Mouse (Mus musculus) testis, postnatal 14 days (tissue): ENCODE measurements around the gene Sgpp1.
"Not testable (repeated sequence)": the region's sequence is repeated elsewhere in the genome, so short reads cannot be mapped to it uniquely, and the experiment has no call there.

Experiments
- DNase-seq: peaks from one replicate; pipeline ENCODE4 v3.0.0; 2021; ENCODE audit warnings: low spot score

The Sgpp1 gene

DNA sequence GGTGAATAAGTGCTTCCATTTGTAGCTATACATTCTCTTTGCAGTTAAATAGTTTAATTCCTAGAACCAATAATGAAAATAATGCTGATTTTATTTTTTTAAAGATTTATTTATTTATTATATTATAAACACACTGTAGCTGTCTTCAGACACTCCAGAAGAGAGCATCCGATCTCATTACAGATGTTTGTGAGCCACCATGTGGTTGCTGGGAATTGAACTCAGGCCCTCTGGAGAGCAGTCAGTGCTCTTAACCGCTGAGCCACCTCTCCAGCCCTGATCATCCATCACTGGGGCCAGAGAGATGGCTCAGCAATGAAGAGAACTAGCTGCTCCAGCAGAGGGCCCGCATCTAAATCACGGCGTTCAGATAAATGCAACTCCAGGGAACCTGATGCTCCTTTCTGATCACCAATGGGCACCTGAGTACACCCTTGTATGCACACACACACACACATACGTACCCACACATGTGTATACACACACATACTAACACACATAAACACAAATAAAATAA, 3.5 kb downstream of the Sgpp1 start:
- no peak for DNase-seq

DNA sequence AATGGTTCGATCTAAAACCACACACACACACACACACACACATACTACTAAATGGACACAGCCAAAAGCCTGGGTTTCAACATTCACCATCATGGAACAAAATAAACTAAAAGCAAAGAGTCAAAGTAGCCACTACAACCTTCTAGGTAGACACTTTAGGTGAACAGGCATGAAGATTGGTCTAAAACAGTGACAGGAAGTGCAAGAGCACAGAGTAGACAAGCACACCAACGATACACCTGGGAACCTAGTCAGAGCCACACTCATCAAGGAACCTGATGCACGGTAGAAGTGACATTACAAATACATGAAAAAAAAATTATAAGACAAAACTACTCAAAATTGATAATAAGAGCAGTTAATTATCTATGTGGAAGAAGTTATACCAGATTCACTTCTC, 4.0 kb downstream of the Sgpp1 start:
- no peak for DNase-seq

DNA sequence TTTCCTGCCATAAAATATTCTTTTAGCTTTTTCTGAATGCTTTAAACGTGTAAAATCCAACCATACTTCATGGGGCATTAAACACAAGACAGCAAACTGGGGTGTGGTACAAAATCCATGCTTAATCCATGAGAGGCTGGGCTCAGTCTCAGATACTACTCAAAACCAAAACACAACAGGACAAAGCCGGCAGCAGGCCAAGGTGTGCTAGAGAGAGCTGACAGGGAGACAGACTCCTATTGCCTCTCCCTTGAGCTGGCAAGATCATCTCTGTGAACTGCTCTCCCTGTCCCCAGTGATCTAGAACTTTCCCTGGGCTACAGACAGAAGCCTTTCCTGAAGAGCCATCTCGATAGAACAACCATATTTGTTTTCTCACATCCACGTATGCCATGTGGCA, 5.1 kb downstream of the Sgpp1 start:
- no peak for DNase-seq

DNA sequence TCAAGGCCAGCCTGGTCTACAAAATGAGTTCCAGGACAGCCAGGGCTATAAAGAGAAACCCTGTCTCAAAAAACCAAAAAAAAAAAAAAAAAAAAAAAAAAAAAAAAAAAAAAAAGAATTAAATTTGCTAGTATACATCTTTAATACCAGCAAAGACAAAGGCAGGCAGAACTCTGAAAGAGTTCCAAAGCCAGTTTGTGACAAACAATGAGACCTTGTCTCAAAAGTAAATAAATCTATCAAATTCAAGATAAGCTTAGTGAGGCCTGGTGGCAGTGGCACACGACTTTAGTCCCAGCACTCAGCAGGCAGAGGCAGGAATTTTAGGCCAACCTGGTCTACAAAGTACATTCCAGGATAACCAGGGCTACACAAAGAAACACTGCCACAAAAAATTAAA, 5.7 kb downstream of the Sgpp1 start:
- no peak for DNase-seq

DNA sequence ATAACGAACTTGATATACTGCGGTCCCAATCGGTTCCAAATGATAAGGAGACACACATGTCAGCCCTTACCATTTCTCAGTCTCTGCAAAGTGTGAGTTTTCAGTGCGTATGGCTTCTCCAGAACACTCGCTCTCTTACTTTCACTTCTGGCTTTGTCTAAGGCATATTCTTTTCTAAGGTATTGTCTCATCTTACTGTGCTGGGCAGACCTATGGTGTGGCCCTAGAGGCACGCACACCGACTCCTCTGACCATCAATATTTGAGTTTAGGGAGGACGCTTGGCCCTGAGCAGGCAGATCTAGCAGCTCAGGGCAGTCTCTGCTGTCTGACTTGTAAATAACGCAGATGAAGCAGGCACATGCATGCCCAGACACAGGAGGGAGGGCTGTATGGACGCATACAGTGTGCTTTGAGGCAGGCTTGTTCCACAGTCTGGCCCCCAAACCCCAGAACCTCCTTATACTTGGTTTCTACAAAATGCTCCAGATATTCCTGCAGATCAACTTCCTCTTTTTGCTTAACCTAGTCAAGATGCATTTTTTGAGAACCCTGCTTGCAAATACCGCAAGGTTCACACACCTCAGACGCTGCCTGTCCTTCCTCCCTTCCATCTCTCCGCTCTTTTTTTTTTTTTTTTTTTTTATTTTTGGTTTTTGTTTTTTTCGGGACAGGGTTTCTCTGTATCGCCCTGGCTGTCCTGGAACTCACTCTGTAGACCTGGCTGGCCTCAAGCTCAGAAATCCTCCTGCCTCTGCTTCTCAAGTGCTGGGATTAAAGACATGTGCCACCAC, 8.0 kb downstream of the Sgpp1 start:
- no peak for DNase-seq

DNA sequence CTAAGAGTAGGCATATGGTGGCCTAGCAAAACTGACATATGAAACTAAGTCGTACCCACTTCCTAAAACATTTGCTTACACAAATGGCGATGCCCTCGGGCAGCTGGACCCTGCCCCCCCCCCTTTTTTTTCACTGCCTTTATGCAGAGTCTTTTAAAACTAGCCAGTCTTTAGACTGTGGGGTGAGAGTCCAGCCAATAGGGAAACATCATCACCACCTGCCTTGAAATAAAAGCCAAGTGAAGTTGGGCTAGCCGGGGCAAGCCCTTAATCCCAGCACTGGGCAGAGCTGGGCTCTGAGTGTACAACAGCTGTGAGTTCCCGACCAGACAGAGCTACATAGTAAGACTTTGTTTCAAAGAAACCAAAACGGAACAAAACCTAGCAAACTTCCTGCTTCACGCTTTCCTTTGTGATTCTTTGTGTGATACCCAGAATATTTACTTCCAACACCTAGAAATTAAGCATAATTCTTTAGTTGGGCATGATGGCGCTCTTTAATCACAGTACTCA, 9.1 kb downstream of the Sgpp1 start:
- peak; percentile 38 for DNase-seq

DNA sequence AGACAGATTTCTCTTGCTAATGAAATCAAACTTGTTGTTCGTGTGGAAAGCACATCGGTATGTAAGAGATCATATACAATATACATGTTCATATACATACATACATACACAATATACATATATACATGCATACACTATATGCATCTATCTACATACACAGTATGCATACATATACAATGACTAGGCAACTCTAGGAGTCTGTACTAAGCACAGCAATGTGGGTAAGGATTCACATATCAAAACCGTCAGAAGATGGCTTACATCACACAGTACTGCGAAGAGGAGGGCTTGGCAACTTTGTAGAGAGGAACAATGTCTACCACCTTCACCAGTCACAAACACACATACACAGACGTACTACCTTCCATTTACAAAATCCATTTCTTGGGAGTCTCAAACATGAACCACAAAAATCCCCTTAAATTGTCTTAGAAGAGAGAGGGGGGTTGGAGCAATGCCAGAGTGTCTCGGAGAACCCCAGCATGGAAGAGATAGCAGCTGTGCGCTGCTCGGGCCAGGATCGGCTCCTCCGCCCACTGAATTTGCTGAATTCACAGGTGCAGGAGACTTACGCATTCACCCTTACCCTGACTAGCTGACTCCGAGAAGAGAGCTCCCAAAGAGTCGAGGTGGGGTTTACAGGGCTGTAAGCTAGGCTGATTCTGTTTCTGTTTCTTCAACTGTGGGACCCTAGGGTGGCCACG, 10.8 kb downstream of the Sgpp1 start:
- DNase-seq, result no peak

DNA sequence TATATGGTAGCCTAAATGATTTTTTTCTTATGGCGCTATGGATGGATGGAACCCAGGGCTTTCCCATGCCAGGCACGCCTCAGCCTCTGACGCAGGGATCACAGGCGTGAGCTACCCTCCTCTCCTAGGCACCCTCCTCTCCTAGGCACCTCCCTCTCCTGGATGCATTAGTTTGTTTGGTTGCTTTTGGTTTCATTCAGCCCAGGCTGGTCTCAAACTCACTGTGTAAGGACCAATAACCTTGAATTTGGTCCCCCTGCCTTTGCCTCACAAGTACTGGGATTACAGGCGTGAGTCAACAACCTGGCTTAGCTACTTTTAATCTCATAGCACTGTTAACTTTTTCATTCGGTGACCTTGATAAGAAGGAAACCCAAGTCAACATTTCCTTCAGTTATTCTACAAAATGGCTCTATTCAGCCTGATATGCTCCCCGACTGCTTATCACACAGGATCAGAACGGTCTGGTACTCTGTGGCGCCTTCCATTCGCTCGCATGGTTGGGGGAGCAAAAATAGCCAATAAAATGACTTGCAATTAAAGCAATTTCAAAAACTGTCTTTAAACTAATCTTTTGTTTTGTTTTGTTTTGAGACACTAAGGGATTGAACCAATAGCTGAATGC, 11.6 kb downstream of the Sgpp1 start:
- no peak for DNase-seq

DNA sequence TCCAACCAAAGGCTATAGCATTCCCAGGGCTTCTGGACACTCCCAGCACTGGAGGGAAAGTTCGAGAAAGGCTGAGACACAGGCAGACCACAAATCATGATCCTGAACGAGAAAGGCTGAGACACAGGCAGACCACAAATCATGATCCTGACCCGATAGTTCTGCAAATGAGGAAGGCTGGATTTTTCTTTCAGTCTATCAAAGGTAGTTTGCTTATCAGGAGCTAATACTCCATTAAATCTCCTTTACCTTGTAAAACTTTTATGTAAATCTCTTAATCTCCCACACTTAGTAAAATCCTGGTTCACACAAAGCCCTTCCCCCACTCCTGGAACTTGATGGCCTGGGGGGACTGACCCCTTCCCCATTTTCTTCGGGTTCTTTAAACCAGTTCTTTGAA, 13.6 kb downstream of the Sgpp1 start:
- no peak for DNase-seq

DNA sequence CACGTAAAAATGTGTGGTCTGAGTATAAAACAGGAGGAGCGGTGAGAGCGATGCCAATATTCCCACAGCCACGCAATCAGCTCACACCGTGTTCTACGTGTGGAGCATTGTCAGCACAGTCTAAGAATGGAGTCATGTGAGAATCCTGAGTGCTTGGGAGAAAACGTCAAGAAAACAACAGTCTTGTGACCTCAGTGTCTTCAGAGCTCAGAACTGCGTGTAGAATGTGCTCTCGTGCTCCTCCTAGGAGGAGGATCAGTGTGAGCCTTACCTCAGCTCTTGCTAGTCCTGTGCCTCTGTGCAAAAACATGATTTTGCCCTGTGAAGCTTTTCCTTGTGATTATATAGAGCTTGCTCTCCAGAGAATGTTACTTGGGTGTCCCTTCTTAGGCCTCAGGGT, 14.5 kb downstream of the Sgpp1 start:
- DNase-seq, result no peak

DNA sequence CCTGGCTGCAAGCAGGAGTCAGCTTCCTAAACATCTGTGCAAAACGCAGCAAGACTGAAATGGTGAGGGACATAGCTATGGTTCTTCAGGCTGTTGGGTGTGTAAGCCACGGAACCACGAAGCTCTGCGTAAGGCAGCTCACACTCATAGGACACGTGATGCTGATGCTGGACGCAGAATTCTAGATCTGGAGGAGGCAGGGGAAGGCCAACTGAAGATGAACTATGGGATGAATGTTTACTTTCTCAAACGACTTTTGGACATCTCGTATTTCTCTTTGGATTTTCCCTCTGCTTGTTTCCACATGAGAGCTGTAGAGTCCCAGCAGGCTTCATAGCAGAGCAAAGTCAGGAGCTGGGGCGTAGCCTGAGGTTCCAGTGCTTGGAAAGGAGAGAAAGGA, 21.9 kb downstream of the Sgpp1 start:
- DNase-seq, result no peak

DNA sequence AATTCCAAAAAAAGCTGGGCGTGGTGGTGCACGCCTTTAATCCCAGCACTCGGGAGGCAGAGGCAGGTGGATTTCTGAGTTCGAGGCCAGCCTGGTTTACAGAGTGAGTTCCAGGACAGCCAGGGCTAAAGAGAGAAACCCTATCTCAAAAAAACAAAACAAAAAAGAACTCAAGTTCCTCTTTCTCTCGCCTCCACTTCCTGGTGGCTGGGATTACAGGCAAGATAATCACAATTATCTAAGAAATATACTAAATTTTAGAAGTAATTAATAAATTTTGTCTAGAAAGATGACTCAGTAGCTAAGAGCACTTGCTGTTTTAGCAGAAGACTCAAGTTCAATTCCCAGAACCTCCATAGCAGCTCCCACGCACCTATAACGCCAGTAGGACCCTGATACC, 22.6 kb downstream of the Sgpp1 start:
- DNase-seq, result not testable (repeated sequence)

DNA sequence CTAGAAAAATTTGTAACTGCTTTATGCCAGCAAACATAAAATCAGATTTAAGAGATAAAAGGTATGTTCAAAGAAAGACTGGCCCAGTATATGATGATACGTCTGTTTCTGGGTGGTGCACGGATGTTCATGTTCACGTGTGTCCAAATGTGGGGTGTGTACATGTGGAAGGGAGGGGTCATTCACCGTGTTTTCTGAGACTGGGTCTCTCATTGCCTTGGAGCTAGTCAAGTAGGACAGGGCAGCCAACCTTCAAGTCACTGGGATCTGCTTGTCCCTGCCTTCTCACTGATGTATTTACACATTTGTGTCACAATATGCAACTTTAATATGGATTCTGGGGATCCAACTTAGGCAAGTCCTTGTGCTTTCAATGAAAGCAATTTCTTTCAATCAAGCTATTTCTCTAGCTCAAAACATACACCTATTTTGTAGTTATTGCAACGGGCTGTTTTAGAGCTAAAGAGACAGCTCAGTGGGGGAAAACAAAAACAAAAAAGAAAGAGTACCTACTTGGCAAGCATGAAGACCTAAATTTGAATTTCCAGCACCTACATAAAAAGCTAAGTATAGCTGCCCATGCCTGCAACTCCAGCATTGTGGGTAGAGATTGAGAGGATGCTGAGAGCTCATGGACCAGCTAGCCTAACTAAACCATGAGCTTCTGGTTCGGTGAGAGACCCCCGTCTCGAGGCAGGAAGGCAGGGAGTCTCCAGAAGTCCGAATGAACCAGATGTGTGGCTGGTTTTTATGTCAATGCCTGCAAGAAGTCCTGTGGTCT, 24.7 kb downstream of the Sgpp1 start:
- DNase-seq, result no peak

DNA sequence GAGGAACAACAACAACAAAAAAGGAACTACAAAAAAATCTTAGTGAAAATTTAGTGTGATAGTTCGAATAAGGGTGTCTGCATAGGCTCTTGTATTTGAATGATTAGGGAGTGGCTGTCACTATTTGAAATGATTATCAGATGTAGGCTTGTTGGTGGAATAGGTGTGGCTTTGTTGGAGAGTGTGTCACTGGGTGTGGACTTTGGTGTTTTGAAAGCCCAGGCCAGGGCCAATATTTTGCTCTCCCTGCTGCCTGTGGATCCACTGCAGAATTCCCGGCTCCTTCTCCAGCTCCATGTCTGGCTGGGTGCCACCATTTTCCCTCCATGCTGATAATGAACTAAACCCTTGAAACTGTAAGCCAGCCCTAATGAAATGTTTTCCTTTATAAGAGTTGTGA, 26.0 kb downstream of the Sgpp1 start:
- no peak for DNase-seq

DNA sequence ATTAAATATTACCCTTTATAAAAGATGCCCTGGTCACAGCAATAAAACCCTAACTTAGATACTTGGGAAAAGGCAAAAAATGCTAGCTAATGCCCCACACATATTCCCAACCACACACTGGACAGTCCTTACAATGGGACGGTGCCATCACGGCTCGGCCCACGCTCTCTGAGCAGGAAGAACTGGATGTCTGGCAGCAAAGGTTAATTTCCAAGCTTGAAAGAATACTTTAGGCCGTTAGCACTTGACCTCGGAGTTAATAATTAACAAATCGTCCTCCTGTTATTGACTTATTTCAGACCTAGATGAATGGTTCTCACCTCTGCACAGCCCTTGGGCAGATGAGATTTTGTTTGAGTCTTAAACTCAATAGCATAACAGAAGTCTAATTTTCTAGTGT, 28.9 kb downstream of the Sgpp1 start:
- DNase-seq, result no peak

DNA sequence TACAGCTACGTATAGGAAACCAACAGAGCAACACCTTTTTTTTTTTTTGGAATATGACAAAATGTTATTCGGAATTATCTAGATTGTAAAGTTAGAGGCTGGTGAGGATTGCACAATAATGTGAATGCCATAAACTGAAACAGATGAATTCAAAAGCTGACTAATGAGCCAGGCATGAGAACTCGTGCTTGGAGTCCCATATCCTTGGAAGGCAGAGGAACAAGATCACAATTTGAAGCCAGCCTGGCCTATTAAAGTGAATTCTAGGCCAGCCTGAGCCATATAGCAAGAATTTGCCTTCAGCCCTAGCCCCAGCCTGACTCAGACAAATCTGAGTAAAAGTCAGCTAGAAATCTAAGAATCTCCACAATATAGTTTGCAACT, 32.8 kb downstream of the Sgpp1 start:
- DNase-seq, result no peak

DNA sequence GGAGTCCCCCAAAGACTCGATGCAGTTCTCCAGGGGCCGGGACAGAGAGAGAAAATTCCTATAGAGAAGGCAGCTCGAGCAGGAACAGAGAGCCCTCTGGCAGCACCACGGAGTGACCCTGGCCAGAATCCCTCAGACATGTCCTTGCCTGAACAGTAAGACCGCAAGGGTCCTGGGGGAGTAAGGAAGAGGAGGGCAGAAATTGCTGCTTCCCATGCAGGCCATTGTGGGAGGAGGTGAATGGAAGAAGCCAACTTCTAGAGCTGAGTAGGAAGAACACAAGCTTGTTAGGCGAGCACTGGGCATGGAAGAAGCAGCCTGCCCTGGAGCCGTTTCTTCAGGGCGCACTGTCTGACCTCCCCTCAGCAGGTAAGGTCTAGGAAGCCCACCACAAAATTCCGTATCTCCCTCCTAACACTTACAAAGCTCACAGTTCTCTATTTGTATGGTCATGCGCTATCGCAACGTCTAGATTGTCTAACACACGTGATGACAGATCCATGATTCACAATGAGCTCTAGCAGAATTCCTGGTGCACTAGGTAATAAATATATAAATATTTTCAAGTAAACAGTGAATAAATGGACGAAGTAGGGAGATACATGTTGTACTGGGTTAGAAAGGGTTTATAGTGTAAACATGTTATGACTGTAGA, 33.3 kb downstream of the Sgpp1 start:
- peak; percentile 38 for DNase-seq

DNA sequence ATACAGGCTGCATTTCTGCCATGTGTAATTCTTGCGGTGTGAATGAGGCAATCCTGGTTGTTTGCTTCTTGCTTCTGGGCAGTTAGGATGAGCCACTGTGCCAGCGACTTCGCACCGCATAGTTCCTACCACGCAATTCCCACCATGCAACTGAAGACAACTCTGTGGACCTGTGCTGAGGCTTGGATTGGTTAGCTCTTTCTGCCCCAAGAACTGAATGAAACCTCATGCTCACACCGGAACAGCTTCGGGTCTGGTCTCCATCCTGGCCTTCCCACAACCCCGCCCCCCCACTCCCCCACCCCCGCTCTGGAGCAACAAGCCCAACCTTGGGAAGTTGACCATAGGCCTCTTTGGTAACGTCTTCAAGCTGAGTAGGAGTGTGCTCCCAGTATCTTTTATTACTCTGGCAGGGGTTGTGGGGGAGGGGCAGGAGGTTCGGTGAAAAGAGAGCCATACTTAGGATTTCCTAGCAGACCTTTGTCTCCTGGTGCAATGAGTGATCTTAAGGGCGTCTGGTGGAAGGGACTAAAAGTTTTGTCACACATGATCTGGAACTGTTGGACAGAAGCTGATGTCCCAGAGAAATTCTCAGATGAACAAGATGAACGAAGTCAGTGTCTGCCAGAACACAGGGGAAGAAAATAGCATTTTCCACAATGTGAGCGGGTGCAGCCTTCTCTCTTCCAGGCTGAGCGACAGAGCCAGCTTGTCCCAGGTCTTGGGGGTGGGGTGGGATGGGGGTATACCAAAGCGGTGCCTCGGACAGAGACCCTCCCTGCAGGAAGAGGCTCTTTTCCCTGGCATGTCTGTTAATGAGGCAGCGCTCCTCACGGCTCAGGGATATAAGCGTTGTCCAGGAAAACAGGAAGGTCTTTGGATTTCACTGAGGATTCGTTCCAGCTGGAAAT, 34.1 kb downstream of the Sgpp1 start:
- DNase-seq, result peak; percentile 56

DNA sequence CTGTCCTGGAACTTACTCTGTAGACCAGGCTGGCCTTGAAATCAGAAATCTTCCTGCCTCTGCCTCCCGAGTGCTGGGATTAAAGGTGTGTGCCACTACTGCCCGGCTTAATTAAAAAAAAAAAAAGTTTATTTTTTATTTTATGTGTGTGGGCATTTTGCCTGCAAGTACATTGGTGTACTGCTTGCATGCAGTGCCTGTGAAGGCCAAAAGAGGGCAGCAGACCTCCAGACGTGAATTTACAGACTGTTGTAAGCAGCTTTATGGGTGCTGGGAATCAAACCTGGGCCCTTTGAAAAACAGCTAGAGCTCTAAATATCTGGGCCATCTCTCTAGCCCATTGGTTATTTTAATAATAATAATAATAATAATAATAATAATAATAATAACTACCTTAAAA, 36.8 kb downstream of the Sgpp1 start:
- DNase-seq, result peak; percentile 29

DNA sequence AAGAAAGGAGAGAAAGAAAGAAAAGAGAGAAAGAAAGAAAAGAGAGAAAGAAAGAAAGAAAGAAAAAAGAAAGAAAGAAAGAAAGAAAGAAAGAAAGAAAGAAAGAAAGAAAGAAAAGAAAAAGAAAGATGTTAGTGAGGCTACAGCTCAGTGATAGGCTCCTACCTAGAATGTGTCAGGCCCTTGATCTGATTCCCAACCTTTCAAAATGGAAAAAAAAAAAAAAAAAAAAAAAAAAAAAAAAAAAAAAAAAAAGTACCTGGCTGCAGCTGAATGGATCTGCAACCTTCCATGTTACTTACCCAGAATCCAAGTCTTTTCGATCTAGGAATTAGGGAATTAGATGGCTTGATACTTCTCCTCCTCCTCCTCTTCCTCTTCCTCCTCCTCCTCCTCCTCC, 39.7 kb downstream of the Sgpp1 start:
- not testable (repeated sequence) for DNase-seq

DNA sequence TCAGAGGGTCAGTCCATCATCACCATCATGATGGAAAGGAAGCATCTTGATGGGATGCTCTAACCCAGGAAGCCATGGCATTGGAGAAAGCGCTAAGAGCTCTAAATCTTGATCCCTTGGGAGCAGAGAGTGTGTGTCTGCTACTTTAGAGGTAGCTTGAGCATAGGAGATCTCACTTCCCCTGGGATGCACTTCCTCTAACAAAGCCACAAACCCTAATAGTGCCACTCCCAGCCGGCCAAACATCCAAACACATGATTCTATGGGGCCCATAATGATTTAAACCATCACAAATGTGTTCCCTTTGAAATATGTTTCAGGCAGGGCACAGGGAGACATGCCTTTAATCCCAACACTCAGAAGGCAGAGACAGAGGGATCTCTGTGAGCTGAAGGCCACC, 46.5 kb downstream of the Sgpp1 start:
- DNase-seq, result no peak
